Mouse (Mus musculus) cerebellum, adult 18-20 months (tissue): Measurements from ENCODE around the gene Nemf.

ENCODE experiments used
- DNase-seq, 2 experiments: peaks; one replicate each; pipeline ENCODE4 v3.0.0; 2021

Gene Nemf

DNA sequence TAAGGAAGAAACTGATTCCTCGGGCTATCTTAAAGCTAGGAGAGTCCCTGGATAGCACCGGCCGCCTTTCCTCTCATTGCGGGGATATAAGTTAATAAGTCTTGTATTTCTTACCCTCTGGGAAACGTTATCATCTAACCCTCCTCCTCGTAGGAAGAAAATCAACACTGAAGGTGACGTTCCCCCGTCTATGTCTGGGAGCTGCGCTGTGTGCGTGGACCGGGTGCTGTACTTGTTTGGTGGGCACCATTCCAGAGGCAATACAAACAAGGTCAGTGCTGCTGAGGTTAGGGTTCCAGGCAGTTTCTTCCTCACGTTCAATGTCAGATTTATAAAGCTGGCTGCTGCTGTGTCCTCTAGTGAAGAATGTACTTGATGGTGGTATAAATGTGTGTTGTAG is 54.8 kb downstream of the Nemf start:
- DNase-seq, result no peak

DNA sequence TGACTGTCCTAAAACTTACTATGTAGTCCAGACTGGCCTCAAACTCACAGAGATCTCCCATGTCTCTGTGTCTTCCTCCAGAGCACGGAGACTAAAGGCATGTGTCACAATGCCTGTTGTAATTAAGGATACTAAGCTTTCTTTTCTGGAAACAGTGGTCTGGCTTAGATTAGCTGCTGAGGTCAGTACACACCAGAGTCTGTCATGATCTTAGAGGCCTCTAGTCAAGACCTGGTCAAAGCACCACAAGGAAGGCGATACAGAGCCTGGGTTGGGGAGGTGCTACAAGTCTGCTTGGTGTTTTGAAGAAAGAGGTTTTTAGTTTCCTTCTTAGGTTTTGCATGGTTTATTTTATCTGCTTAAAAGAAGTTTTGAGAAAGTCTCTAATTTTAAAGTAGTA is 56.6 kb downstream of the Nemf start:
- no peak for DNase-seq

DNA sequence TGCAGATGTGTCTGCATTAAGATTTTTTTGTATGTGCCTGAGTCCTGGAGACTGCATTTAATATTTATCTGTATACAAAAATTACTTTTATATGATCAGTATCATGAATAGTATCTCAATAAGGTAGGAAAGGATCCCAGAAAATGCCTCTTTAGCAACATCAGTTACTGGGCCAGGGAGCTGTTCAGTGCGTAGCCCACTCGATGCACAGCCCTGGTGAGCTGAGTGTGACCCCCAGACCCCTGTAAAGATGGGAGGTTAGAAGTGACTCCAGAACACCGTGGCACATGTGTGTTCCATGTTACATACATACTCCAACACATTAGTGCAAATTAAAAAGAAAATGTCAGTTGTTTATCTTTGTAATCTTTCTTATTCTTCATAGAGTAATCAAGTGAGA is 57.1 kb downstream of the Nemf start:
- no peak for DNase-seq

GRCm38 (mm10) chr12:69299231-69299630 is 57.7 kb downstream of the Nemf start:
- DNase-seq, result peak; percentile 27 to 58

DNA sequence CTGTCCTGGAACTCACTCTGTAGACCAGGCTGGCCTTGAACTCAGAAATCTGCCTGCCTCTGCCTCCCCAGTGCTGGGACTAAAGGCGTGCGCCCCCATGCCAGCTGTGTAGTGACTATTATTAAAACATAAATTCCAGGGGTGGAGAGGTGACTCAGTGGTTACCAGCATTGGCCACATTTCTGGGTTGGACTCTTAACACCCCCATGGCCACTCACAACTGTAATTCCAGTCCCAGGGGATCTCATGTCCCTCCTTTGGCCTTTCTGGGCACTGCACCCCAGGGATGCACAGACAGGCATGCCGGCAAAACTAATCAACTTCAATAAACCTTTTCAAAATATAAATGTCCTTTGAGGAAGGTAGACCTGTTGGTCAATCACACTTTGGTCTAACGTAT is 58.7 kb downstream of the Nemf start:
- no peak for DNase-seq

- no peak for DNase-seq
These were observed 59.4 kb downstream of the Nemf start for GRCm38 (mm10) chr12:69297411-69298150.

- peak; percentile 88 to 90 for DNase-seq
These were observed 60.2 kb downstream of the Nemf start, which contains the start of gene Klhdc2 for GRCm38 (mm10) chr12:69296511-69297410. Gene Klhdc2 (plus strand): TSS chr12:69296681.

GRCm38 (mm10) chr12:69295651-69296050 is 61.3 kb downstream of the Nemf start:
- DNase-seq, result peak in 1 of 2 experiments; percentile 33

DNA sequence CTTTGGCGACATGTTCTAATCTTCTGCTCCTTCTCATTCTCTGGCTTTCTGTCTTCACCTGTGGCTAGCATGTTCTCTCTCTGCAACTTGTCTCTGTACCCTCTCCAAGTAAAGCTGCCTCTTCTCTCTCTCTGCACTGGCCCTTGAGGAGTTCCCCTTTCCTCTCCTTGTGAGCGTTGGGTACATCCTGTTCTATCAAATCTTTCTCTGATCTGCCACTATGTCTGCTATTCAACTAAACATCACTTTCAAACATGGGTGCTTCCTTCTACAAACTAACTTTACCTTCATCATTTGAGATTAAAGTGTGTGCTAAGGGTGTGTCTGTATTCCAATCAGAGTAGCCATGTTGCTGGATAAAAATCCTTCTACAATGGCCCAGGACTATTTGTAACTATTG is 62.0 kb downstream of the Nemf start:
- no peak for DNase-seq

GRCm38 (mm10) chr12:69293815-69294214 is 63.1 kb downstream of the Nemf start:
- no peak for DNase-seq

DNA sequence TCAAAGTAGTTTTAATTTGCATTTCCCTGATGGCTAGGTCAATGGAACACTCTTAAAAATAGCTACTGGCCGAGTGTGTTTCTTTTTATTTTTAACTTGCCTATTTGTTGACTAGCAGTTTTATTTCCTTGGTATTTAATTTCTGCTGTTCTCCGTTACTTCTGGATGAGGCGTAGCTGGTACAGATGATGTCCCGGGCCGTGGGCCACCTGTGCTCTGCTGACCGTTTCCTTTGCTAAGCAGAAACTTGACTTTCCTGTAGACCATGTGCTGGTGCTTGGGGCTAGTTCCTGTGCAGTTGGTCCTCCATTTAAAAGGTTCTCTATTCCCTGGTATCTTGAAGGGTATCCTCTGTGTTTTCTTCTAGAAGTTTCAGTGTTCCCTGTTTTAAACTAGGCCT is 64.6 kb downstream of the Nemf start:
- DNase-seq, result no peak

GRCm38 (mm10) chr12:69288699-69289098 is 68.3 kb downstream of the Nemf start:
- DNase-seq, result no peak

- DNase-seq, result no peak
These were observed 69.4 kb downstream of the Nemf start for GRCm38 (mm10) chr12:69287535-69287934.

DNA sequence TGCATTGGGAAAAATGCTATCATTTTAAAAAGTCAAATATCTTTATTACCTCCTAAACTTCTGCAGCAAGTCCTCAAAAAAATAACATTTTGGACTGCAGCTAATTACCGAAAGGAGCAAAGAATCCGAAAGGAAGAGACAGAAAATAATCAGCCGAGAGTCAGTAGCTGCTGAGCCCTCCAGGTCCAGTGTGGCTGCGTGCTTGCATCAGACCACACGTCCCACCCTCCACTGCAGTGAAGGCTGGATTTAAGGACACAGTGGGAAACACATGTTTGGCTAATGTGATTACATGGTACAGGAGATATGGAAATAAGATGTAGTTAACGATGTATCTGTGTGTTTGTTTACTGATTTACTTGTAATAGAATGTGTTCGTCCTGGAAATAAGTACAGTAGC is 73.8 kb downstream of the Nemf start:
- no peak for DNase-seq

GRCm38 (mm10) chr12:69280915-69281314 is 76.0 kb downstream of the Nemf start:
- no peak for DNase-seq

DNA sequence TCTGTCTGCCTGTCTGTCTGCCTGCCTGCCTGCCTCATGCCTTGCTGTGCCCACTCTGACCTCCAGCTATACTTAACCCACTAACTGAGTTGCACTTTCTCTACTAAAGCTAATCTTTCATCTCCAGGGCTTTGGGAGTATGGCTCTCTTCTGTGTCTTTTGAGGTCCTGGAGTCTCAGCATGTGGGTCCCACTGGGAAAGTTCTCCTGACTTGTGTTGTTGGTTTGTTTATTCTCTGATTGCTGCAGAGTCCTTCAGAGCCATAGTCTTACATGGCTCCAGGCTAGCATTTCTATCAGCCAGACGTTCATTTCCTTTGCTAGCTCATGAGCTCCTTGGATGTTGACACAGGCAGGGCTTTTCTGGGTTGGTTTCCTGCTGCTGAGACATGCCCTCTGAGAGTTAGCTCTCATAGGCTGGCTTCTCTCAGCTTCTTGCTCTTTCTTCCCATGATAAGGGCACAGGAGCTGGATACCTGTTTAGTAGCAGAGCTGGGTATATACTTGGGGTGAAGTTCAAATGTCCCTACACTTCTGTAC is 77.0 kb downstream of the Nemf start:
- no peak for DNase-seq

DNA sequence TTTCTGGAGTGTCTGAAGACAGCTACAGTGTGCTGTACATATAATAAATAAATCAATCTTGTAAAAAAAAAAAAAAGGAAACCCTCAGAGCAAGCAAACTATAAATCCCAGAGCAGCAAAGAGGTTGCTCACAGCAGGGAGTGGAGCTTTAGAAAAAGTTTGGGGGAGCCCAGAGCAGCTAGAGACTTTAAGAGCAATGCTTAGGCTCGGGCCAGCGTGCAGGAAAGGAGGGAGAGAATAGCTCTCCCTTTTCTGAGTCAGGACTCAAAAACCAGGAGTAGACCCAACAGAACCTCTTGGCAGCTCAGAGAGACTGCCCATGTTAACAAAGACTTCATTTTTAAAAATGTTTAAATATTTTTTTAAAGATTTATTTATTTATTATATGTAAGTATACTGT is 88.0 kb downstream of the Nemf start:
- DNase-seq, result no peak

- DNase-seq, result no peak
These were observed 88.9 kb downstream of the Nemf start for GRCm38 (mm10) chr12:69267956-69268632.

DNA sequence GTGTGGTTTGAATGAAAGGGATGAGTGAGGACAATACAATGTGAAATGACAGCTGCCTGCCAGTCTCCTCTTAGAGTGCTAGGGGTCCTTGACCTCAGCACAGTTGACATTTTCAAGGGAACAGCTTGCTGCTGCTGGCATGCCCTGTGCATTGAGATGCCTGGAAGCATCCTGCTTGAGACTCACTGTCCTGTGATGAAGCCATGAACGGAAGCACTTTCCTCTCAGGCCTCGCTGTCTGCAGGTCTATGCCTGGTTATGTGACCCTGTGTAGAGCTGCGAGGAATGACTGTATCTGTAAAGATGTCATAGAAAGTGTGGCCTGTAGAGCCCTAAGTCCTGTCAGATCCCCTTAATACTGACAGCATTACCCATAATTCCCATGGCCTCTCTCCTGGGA is 91.9 kb downstream of the Nemf start:
- DNase-seq, result no peak

- DNase-seq, result no peak
These were observed 94.7 kb downstream of the Nemf start for GRCm38 (mm10) chr12:69262251-69262650.
